Mouse (Mus musculus) G1E (cell line): Measurements from ENCODE around the gene Gpr18.

ENCODE experiments used
- CTCF ChIP-seq: IDR thresholded peaks from 2 replicates; pipeline ENCODE4 v1.5.1; 2012; ENCODE audit warnings: low read depth, low read length, inconsistent platforms, mixed read lengths
- GATA1 ChIP-seq: IDR thresholded peaks from 2 replicates; pipeline ENCODE4 v1.6.1; 2012; ENCODE audit warnings: borderline replicate concordance, low read length, inconsistent platforms, mixed read lengths
- GATA2 ChIP-seq: IDR thresholded peaks from 2 replicates; pipeline ENCODE4 v1.6.1; 2012; ENCODE audit warnings: low read depth, low read length, inconsistent platforms, borderline replicate concordance
- POLR2AphosphoS5 ChIP-seq: IDR thresholded peaks from 2 replicates; pipeline ENCODE4 v1.6.1; 2012; ENCODE audit warnings: low read depth, low read length, inconsistent platforms; ENCODE audit not compliant: insufficient replicate concordance
- TAL1 ChIP-seq: conservative IDR thresholded peaks from 2 replicates; pipeline ENCODE4 v1.6.1; 2012; ENCODE audit warnings: low read depth, low read length, inconsistent platforms, mixed read lengths

GRCm38 (mm10) chr14:121936356-121936755 lies 20.8 kb upstream of the Gpr18 start:
- TF ChIP-seq CTCF (no peak), TAL1 (no peak), GATA1 (no peak), POLR2AphosphoS5 (no peak), GATA2 (no peak)
